Mouse (Mus musculus) heart, postnatal 4 days (tissue): ENCODE measurements around the gene Hist1h2ae. TPM values are rescaled to one million over a fixed set of nuclear protein-coding genes. Genes with fewer than 3 reads are reported as not detected.
"Not testable (repeated sequence)": the region's sequence is repeated elsewhere in the genome, so short reads cannot be mapped to it uniquely, and the experiment has no call there.

Experiments
- DNase-seq: peaks from one replicate; pipeline ENCODE4 v3.0.0; 2021
- total RNA-seq, 2 experiments: library from RNA; stranded (reverse); gene quantifications; 2 replicates each; pipeline ENCODE4 v1.2.3; 2021

Gene Hist1h2ae
- total RNA-seq, 2 experiments from 2014 or later: 77.0 to 85.3 TPM

GRCm38 (mm10) chr13:23583387-23584068 lies 12.5 kb upstream of the Hist1h2ae start:
- DNase-seq: no peak

- no peak for DNase-seq
These were observed 11.4 kb upstream of the Hist1h2ae start for GRCm38 (mm10) chr13:23582219-23583056.

GRCm38 (mm10) chr13:23581408-23582218 lies 10.6 kb upstream of the Hist1h2ae start, which contains the start of gene Hist1h4d:
Gene Hist1h4d (plus strand): TSS chr13:23581598.
- DNase-seq: peak; percentile 97

GRCm38 (mm10) chr13:23577835-23578234 lies 6.8 kb upstream of the Hist1h2ae start:
- DNase-seq: no peak

- DNase-seq: no peak
These were observed 6.1 kb upstream of the Hist1h2ae start for GRCm38 (mm10) chr13:23576906-23577639.

- no peak for DNase-seq
These were observed 5.4 kb upstream of the Hist1h2ae start for GRCm38 (mm10) chr13:23576351-23576881.

GRCm38 (mm10) chr13:23575864-23576313 lies 4.9 kb upstream of the Hist1h2ae start:
- DNase-seq: not testable (repeated sequence)

GRCm38 (mm10) chr13:23575271-23575851 lies 4.3 kb upstream of the Hist1h2ae start, which contains the start of gene Hist1h3d:
Gene Hist1h3d (plus strand): TSS chr13:23575763.
- peak; percentile 42 for DNase-seq

- not testable (repeated sequence) for DNase-seq
These were observed 3.6 kb upstream of the Hist1h2ae start for GRCm38 (mm10) chr13:23574546-23575170.

- peak; percentile 89 for DNase-seq
These were observed 3.0 kb upstream of the Hist1h2ae start, which contains the start of the genes Hist1h2bf and Hist1h2ad for GRCm38 (mm10) chr13:23573898-23574524. Gene Hist1h2bf (minus strand): TSS chr13:23574196. Gene Hist1h2ad (plus strand): TSS chr13:23574381.

- not testable (repeated sequence) for DNase-seq
These were observed 2.2 kb upstream of the Hist1h2ae start for GRCm38 (mm10) chr13:23573034-23573897.

- DNase-seq: no peak
These were observed 1.4 kb upstream of the Hist1h2ae start for GRCm38 (mm10) chr13:23572218-23573033.

GRCm38 (mm10) chr13:23571504-23572217 lies 641 bp upstream of the Hist1h2ae start:
- not testable (repeated sequence) for DNase-seq

GRCm38 (mm10) chr13:23570261-23571021 lies 579 bp downstream of the Hist1h2ae start:
- DNase-seq: not testable (repeated sequence)

- no peak for DNase-seq
These were observed 6.5 kb downstream of the Hist1h2ae start for GRCm38 (mm10) chr13:23564482-23564881.

GRCm38 (mm10) chr13:23562699-23563462 lies 8.1 kb downstream of the Hist1h2ae start:
- peak; percentile 39 for DNase-seq
